Mouse (Mus musculus) embryonic fibroblast, embryonic 13.5 days (primary cell): ENCODE measurements around the gene Galnt11.

ENCODE experiments used
- CTCF ChIP-seq: IDR thresholded peaks from 2 replicates; pipeline ENCODE4 v1.5.1; 2011; ENCODE audit warnings: mild to moderate bottlenecking, control low read depth, low read length, moderate library complexity, borderline replicate concordance; ENCODE audit not compliant: insufficient read depth
- POLR2A ChIP-seq: IDR thresholded peaks from 2 replicates; pipeline ENCODE4 v1.6.1; 2011; ENCODE audit warnings: low read depth, mild to moderate bottlenecking, control low read depth, low read length, moderate library complexity

DNA sequence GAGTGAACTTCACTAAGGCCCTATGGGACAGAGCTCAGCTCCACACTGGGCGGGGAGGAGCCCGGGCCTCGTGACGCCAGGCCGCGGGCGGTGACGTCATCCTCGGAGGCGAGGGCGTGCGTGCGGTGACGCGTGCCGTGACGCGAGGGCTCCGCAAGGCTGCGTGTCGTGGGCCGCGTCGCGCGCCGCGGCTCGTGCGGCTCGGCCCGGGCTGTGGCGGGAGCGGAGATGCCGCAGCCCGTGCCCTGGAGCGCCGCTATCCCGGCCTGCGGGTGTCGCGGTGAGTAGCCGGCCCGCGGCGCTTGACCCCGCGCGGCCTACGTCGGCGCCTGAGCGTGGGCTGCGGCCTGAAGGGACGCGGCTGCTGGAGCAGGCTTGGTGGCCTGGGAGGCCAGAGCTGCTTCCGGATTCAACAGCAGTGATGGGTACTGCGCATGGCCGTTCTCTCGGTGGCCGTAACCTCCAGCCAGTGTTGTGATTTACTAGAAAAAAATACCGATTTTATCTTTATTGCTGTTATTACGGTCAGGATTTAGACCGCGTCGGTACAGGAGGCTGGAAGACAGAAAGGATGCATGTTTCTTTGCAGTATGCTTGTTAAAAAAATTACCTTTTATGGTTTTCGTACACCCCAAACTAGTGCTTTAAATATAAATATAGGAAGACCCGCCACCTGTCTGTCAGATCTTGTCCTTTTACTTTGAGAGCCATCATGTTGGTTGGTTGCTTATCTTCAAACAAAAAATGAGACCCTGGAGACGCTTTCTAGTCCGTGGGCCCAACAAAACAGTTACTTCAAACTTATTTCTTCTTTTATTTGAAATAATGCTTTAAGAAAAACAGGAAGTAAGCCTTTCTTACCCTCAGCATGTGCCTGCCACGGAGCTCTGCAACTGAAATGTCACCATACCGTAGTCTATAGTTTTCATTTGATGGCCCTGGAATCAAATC lies 1.3 kb downstream of the Galnt11 start, which contains the start of gene E130116L18Rik:
- TF ChIP-seq CTCF (no peak), POLR2A (peak; percentile 55; the same call in 1 of the 2 replicates)
